Mouse (Mus musculus): ENCODE data around the gene Foxg1.

The Foxg1 gene

GRCm38 (mm10) chr12:49401796-49402130 lies 19.3 kb downstream of the Foxg1 start:
- no peak for DNase-seq (ENCODE audit: low read depth in 2 of 2, low spot score in 2 of 2)

- DNase-seq (ENCODE audit: low read depth in 2 of 2, low spot score in 2 of 2), result no peak
These were observed 27.4 kb downstream of the Foxg1 start for GRCm38 (mm10) chr12:49409833-49410232.

- no peak for DNase-seq (ENCODE audit: low read depth in 2 of 2, low spot score in 2 of 2)
These were observed 35.5 kb downstream of the Foxg1 start for GRCm38 (mm10) chr12:49417963-49418362.
